Mouse (Mus musculus) lung, embryonic 15.5 days (tissue): ENCODE results near the gene Spink2. TPM values are rescaled to one million over a fixed set of nuclear protein-coding genes. Genes with fewer than 3 reads are reported as not detected.
"Not testable (repeated sequence)": the region's sequence is repeated elsewhere in the genome, so short reads cannot be mapped to it uniquely, and the experiment has no call there.

ENCODE experiments used
- ATAC-seq: fragments of 200-750 bp; cut with Nextera tagmentation; 2 replicates; pipeline ENCODE4 v1.8.0; 2017; ENCODE audit warnings: moderate number of reproducible peaks, borderline replicate concordance; ENCODE audit not compliant: low FRiP score, low TSS enrichment; ENCODE audit errors: extremely low read depth
- H3K27ac ChIP-seq: fragments of 300-500 bp; sonication (generic); 2 replicates; pipeline ENCODE4 v1.5.1; 2015; ENCODE audit warnings: moderate library complexity, mild to moderate bottlenecking, inconsistent platforms
- H3K27me3 ChIP-seq: fragments of 300-500 bp; sonication (generic); 2 replicates; pipeline ENCODE4 v1.6.1; 2015; ENCODE audit warnings: inconsistent platforms
- H3K36me3 ChIP-seq: fragments of 300-500 bp; sonication (generic); 2 replicates; pipeline ENCODE4 v1.6.1; 2015; ENCODE audit warnings: inconsistent platforms
- H3K4me1 ChIP-seq: fragments of 300-500 bp; sonication (generic); 2 replicates; pipeline ENCODE4 v1.6.1; 2015; ENCODE audit warnings: inconsistent platforms
- H3K4me2 ChIP-seq: fragments of 300-500 bp; sonication (generic); 2 replicates; pipeline ENCODE4 v1.6.1; 2015; ENCODE audit warnings: inconsistent platforms, mild to moderate bottlenecking, moderate library complexity
- H3K4me3 ChIP-seq: fragments of 300-500 bp; sonication (generic); 2 replicates; pipeline ENCODE4 v1.5.1; 2015; ENCODE audit warnings: mild to moderate bottlenecking, inconsistent platforms
- H3K9ac ChIP-seq: fragments of 300-500 bp; sonication (generic); 2 replicates; pipeline ENCODE4 v1.6.1; 2015; ENCODE audit warnings: inconsistent platforms
- H3K9me3 ChIP-seq: fragments of 300-500 bp; sonication (generic); 2 replicates; pipeline ENCODE4 v1.6.1; 2016; ENCODE audit warnings: inconsistent platforms
- WGBS: fragments of 180-500 bp; shearing (Covaris S2); methylation state at CpG from one replicate; pipeline ENCODE4 v1.1.7; 2015; 5-methylcytosine and 5-hydroxymethylcytosine counted together
- polyA plus RNA-seq: library from polyadenylated mRNA; unstranded; fragments of >200 nt; fragmentation: Nextera tagmentation; extraction: Ambion mirVana; gene quantifications from 2 replicates; pipeline ENCODE4 v1.2.1, GENCODE M21; 2015

Gene Spink2
- polyA plus RNA-seq, 1 experiment from 2014 or later: 1.6 TPM

DNA sequence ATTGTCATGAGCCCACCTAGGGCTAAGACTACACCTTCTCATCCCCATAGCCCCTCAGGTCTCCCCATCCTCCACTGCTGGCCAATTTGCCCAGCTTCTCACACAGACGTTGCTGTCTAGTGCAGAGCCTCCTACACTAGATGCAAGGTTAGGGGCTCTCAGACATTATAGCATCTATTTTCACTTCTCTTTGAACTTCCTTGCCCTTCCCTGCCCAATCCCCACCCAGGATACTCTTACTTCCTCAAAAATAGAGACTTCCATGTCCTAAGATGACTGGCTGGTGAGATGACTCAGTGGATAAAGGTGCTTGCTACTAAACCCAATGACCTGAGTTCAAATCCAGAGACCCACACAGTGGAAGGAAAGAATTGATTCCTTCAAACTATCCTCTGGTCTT, 19.6 kb downstream of the Spink2 start:
- Histone ChIP-seq H3K9ac (no peak overlapping the region), H3K9me3 (peaks cover 3% of the 10 kb centered on the region; the same call in 1 of the 2 replicates), H3K27me3 (no peaks in the 10 kb centered on the region), H3K27ac (no peak overlapping the region), H3K4me2 (no peak overlapping the region), H3K4me3 (no peak overlapping the region), H3K4me1 (no peaks in the 10 kb centered on the region), H3K36me3 (no peaks in the 10 kb centered on the region)
- ATAC-seq: no peak
- 63% methylated on average over 1 of the region's 1 CpGs for WGBS

DNA sequence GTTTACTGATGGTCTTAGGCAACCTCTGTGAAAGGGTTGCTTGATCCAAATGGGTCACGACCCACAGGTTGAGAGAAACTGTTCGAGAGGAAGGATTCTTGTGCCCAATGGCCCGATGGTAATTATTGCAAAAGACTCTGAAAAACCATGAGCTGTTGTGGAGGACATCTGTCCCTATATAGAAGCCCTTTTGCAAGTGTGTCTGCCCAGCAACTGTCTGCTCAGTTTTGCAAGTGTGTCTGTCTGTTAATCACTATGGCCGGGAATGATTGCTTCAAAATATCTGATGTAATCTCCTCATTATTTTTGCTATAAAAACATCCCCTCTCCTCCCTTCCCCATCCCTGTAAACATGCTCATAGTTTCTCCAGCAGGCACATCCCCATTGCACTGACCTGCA, 20.2 kb downstream of the Spink2 start:
- Histone ChIP-seq H3K27ac (no peak overlapping the region), H3K36me3 (no peaks in the 10 kb centered on the region), H3K9me3 (peaks cover 3% of the 10 kb centered on the region; the same call in 1 of the 2 replicates), H3K4me2 (no peak overlapping the region), H3K27me3 (no peaks in the 10 kb centered on the region), H3K4me1 (no peaks in the 10 kb centered on the region), H3K9ac (no peak overlapping the region), H3K4me3 (no peak overlapping the region)
- ATAC-seq: no peak
- 75% methylated on average over 4 of the region's 4 CpGs for WGBS

DNA sequence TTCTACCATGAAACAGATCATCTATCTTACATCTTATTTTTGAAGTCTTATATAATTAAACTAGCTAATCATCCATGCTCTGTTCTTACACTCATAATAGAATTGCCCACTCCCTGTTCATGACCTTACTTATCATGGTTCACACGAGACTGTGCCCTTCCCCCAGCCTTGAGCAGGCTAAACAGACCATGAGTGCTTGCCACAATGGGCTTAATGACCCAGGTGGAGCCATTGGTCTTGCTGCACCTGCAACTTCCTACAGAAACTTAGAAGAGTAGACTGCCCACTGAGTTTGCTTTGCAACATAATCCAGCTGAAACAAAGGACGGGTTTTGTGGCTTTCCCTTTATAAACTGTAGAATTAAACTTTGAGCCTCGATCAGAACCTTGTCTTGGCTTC, 22.5 kb downstream of the Spink2 start:
- H3K4me1 ChIP-seq: no peaks in the 10 kb centered on the region
- WGBS: 56% methylated on average over 3 of the region's 3 CpGs
- H3K4me2 ChIP-seq: no peak overlapping the region
- no peaks in the 10 kb centered on the region for H3K27me3 ChIP-seq
- no peak overlapping the region for H3K4me3 ChIP-seq
- no peak overlapping the region for H3K27ac ChIP-seq
- no peak for ATAC-seq
- peaks cover 3% of the 10 kb centered on the region; the same call in 1 of the 2 replicates for H3K9me3 ChIP-seq
- H3K9ac ChIP-seq: no peak overlapping the region
- H3K36me3 ChIP-seq: no peaks in the 10 kb centered on the region

DNA sequence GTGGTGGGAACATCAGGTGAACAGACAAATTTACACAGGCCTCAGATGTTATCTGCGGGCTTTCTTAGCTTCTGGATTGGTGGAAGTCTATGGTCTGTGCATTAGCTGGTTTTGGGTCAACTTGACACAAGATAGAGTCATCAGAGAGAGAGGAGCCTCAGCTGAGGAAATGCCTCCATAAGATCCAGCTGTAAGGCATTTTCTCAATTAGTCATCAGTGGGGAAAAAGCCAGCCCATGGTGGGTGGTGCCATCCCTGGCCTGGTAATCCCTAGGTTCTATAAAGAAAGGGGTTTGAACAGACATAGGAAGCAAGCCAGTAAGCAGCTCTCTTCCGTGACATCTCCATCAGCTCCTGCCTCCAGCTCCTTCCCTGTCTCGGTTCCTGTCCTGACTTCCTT, 25.9 kb downstream of the Spink2 start:
- H3K9ac ChIP-seq: no peak overlapping the region
- H3K36me3 ChIP-seq: no peaks in the 10 kb centered on the region
- H3K4me2 ChIP-seq: no peak overlapping the region
- WGBS: 95% methylated on average over 3 of the region's 3 CpGs
- H3K27me3 ChIP-seq: no peaks in the 10 kb centered on the region
- no peak overlapping the region for H3K27ac ChIP-seq
- ATAC-seq: no peak
- H3K9me3 ChIP-seq: peaks cover 3% of the 10 kb centered on the region; the same call in 1 of the 2 replicates
- no peaks in the 10 kb centered on the region for H3K4me1 ChIP-seq
- no peak overlapping the region for H3K4me3 ChIP-seq

DNA sequence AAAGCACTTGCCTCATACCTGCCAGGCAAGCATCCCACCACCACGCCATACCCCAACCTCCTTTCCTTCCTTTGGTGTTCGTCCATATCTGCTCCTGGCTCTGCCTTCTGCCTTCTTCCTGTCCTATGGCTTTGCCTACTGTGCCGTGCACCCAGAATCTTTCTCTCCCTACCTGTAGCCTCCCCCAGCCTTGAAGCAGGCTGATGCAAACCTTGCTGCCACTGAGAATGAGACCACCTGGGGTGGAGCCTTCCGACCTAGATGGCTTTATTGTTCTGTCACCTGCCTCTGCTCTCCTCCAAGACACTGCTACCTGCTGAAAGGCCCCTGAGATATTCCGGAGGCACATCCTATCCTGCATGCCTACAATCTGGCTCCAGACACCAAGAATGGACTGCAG, 27.4 kb downstream of the Spink2 start:
- H3K4me2 ChIP-seq, H3K27ac ChIP-seq, H3K36me3 ChIP-seq, H3K9ac ChIP-seq, H3K27me3 ChIP-seq, H3K4me1 ChIP-seq, H3K4me3 ChIP-seq, ATAC-seq, H3K9me3 ChIP-seq: not testable (repeated sequence)
- 53% methylated on average over 5 of the region's 5 CpGs for WGBS

DNA sequence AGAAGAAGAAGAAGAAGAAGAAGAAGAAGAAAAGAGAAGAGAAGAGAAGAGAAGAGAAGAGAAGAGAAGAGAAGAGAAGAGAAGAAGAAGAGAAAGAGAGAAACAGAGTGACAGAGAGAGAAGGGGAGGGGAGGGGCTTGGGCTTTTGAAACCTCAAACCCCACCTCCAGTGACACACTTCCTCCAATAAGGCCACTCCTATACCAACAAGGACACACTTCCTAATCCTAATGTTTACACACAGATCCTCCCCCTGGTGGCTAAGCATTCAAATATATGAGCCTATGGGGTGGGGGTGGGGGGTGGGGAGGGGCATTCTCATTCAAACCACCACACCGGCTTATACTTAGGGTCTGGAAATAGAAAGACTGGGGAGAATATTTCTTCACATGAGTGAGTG, 27.9 kb downstream of the Spink2 start:
- no peaks in the 10 kb centered on the region for H3K27me3 ChIP-seq
- H3K9me3 ChIP-seq: no peaks in the 10 kb centered on the region
- no peaks in the 10 kb centered on the region for H3K36me3 ChIP-seq
- 40% methylated on average over 1 of the region's 1 CpGs for WGBS
- H3K27ac ChIP-seq: no peak overlapping the region
- 0 out of 2 replicates have a peak, but pooled peaks cover 1% of the 10 kb centered on the region for H3K4me1 ChIP-seq
- no peak for ATAC-seq
- no peak overlapping the region for H3K4me2 ChIP-seq
- H3K4me3 ChIP-seq: no peak overlapping the region
- H3K9ac ChIP-seq: no peak overlapping the region

DNA sequence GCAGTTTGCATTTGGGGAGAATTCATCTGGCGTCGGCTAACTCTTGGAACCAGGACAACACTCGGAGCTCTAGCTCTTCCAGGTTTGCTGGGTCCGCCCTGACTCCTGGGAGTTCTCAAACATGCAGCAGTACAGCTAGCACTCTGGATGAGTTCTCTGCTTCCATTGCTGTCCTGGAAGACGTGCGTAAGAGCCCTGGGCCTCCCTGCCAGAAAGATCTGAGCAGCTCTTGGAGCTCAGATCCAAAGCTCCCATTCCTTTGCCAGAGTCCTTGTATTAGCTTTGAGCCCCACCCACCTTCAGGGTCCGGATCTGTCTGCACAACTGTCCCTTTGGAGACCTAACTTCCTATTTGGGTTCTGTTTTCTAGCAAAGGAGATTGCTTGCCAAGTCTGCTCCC, 29.8 kb downstream of the Spink2 start:
- Histone ChIP-seq H3K9me3 (no peaks in the 10 kb centered on the region), H3K9ac (no peak overlapping the region), H3K4me1 (0 out of 2 replicates have a peak, but pooled peaks cover 4% of the 10 kb centered on the region), H3K4me2 (no peak overlapping the region), H3K27ac (no peak overlapping the region), H3K36me3 (no peaks in the 10 kb centered on the region), H3K27me3 (no peaks in the 10 kb centered on the region), H3K4me3 (no peak overlapping the region)
- no peak for ATAC-seq
- WGBS: 71% methylated on average over 7 of the region's 7 CpGs

DNA sequence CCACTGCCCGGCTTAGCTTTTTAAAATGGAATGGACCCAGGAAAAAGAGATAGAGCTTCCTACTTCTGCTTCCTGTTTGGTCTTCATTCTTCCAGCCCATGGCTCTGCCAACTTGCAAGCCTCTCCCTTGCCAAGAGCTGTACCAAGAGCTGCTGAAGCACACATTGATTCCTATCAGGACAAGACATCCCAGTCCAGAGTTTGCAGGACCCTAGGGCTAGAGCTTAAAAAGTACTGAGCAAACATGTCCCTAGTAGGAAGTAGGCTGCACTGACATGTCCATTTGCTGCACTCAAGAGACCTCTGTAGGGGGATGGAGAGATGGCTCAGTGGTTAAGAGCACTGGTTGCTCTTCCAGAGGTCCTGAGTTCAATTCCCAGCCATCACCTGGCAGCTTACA, 32.3 kb downstream of the Spink2 start:
- no peak overlapping the region for H3K4me3 ChIP-seq
- 81% methylated on average over 1 of the region's 1 CpGs for WGBS
- H3K9ac ChIP-seq: no peak overlapping the region
- no peaks in the 10 kb centered on the region for H3K27me3 ChIP-seq
- 0 out of 2 replicates have a peak, but pooled peaks cover 4% of the 10 kb centered on the region for H3K4me1 ChIP-seq
- H3K27ac ChIP-seq: no peak overlapping the region
- ATAC-seq: no peak
- no peak overlapping the region for H3K4me2 ChIP-seq
- no peaks in the 10 kb centered on the region for H3K9me3 ChIP-seq
- no peaks in the 10 kb centered on the region for H3K36me3 ChIP-seq

DNA sequence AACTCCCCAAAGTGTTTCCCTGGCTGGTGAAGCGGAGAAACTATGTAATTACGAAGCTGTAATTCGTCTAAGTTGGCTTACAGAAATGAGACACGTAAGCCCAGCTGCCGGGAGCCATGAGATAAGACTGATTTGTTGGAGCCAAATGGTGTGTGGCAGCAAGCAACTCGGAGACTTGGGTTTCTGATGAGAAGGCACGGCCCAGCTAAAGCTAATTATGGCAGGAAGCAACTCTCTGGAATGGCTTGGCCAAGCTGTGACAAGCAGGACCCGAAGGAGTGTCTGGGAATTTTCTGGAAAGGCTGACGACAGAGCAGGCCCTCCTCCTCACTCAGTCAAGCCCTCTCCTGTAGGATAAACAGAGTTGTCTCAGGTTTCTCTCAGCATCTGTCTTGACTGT, 33.3 kb downstream of the Spink2 start:
- 0 out of 2 replicates have a peak, but pooled peaks cover 4% of the 10 kb centered on the region for H3K4me1 ChIP-seq
- ATAC-seq: no peak
- H3K4me3 ChIP-seq: no peak overlapping the region
- H3K9ac ChIP-seq: no peak overlapping the region
- no peaks in the 10 kb centered on the region for H3K9me3 ChIP-seq
- no peaks in the 10 kb centered on the region for H3K27me3 ChIP-seq
- H3K36me3 ChIP-seq: no peaks in the 10 kb centered on the region
- 29% methylated on average over 9 of the region's 9 CpGs for WGBS
- H3K27ac ChIP-seq: no peak overlapping the region
- H3K4me2 ChIP-seq: no peak overlapping the region

DNA sequence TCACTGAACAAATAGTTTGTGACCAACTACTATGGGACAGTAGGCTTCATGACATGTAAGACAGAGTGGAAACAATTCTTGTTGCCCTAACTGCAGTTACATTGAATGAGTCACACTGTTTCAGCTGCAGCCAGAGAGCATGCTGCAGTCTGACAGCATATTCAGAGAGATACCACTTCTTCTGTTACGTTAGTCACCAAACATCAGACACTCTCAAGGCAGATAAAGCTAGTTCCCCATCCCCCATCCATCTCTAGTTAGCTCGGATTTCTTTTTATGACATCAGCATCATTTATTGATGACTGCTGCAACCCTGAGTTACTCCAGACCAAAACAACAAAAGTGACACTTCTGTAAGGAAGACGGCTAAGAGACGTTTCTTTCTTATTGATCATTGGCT, 36.5 kb downstream of the Spink2 start:
- Histone ChIP-seq H3K36me3 (no peaks in the 10 kb centered on the region), H3K4me1 (0 out of 2 replicates have a peak, but pooled peaks cover 4% of the 10 kb centered on the region), H3K9ac (no peak overlapping the region), H3K27me3 (no peaks in the 10 kb centered on the region), H3K27ac (no peak overlapping the region), H3K9me3 (no peaks in the 10 kb centered on the region), H3K4me3 (no peak overlapping the region), H3K4me2 (no peak overlapping the region)
- ATAC-seq: no peak
- WGBS: 50% methylated on average over 4 of the region's 4 CpGs

DNA sequence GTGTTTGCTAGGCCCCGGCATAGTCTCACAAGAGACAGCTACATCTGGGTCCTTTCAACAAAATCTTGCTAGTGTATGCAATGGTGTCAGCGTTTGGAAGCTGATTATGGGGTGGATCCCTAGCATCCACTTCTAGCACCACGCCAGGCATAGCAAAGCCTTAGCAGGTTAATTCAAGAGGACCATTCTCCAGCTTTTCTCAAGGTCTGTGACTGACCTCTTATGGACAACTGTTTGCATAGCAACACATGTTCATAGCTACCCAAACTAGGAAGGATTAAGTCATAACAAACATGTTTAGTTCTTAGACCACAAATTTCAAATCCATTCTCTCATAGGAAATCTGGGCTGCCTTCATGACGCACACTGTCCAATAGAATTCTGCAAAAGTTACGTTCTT, 40.7 kb downstream of the Spink2 start:
- peaks cover 2% of the 10 kb centered on the region for H3K4me1 ChIP-seq
- ATAC-seq: no peak; the same call in 1 of the 2 replicates

DNA sequence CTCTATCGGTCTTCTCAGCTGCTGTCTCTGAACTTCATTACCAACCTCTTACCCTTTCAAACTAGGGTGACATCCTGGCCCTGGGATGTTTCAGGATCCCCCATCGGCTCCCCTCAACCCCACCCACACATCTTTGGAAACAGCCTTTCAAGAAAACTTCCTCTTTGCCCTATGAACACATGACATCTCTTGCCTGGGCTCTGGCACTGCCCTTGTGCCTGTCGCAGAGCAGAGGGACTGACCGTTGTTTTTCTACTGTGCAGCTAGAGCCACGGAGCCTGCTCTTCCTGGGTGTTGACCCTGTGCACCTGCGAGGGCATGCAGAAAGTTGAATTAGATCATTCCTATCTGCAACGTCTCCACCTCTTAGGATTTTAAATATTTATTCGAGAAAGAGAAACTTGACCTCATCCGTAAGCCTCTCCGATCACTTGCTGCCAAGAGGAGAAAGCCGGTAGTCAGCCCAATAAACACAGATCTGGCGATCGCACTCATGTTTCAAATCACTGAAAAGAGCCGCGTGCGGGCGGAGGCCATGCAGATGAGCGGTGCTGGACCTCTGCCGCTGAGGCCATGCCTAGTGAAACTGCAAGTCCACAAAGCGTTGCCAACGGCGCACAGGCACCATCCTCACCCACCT, 43.8 kb downstream of the Spink2 start:
- peaks cover 4% of the 10 kb centered on the region for H3K4me1 ChIP-seq
- ATAC-seq: no peak
- no peak overlapping the region for H3K27ac ChIP-seq
- WGBS: 59% methylated on average over 22 of the region's 22 CpGs
- no peak overlapping the region for H3K4me2 ChIP-seq
- no peak overlapping the region for H3K4me3 ChIP-seq
- no peaks in the 10 kb centered on the region for H3K27me3 ChIP-seq
- no peaks in the 10 kb centered on the region for H3K36me3 ChIP-seq
- no peak overlapping the region for H3K9ac ChIP-seq
- no peaks in the 10 kb centered on the region for H3K9me3 ChIP-seq

More for the DNA sequence above, 40.7 kb downstream of the Spink2 start:
- H3K9ac ChIP-seq: no peak overlapping the region
- no peak overlapping the region for H3K27ac ChIP-seq
- H3K9me3 ChIP-seq: no peaks in the 10 kb centered on the region
- H3K36me3 ChIP-seq: no peaks in the 10 kb centered on the region
- H3K27me3 ChIP-seq: no peaks in the 10 kb centered on the region
- no peak overlapping the region for H3K4me2 ChIP-seq
- no peak overlapping the region for H3K4me3 ChIP-seq
- WGBS: 61% methylated on average over 5 of the region's 5 CpGs
